Mouse (Mus musculus) C2C12 (cell line): ENCODE measurements around the gene Stk16. TPM values are rescaled to one million over a fixed set of nuclear protein-coding genes. Genes with fewer than 3 reads are reported as not detected.
A peak's percentile ranks its signal among the peaks of the same experiment; 100 is the strongest.

Experiments
- H3K27me3 ChIP-seq: one replicate; pipeline ENCODE4 v1.6.1; 2011; ENCODE audit not compliant: control insufficient read depth, insufficient read depth, insufficient read length
- H3K36me3 ChIP-seq: one replicate; pipeline ENCODE4 v1.6.1; 2011; ENCODE audit not compliant: control insufficient read depth, insufficient read depth
- H3K4me3 ChIP-seq: one replicate; pipeline ENCODE4 v1.5.1; 2011; ENCODE audit warnings: mild to moderate bottlenecking, control low read depth; ENCODE audit not compliant: poor library complexity, insufficient read depth, severe bottlenecking
- H3K79me2 ChIP-seq: one replicate; pipeline ENCODE4 v1.6.1; 2011; ENCODE audit not compliant: control insufficient read depth, insufficient read depth
- H3K79me3 ChIP-seq: one replicate; pipeline ENCODE4 v1.6.1; 2011; ENCODE audit warnings: low read depth, control low read depth
- H3ac ChIP-seq: one replicate; pipeline ENCODE3; 2011; ENCODE audit warnings: low read depth; ENCODE audit not compliant: control insufficient read depth, insufficient read length
- CEBPB ChIP-seq: IDR thresholded peaks from one replicate; pipeline ENCODE4 v1.6.1; 2011; ENCODE audit warnings: low read depth, mild to moderate bottlenecking, control low read depth, moderate library complexity
- CTCF ChIP-seq: IDR thresholded peaks from one replicate; pipeline ENCODE4 v1.5.1; 2011; ENCODE audit not compliant: control insufficient read depth, insufficient read depth, insufficient read length
- FOSL1 ChIP-seq: IDR thresholded peaks from one replicate; pipeline ENCODE4 v1.8.0; 2011; ENCODE audit warnings: mild to moderate bottlenecking, low read length; ENCODE audit not compliant: poor library complexity, insufficient read depth, severe bottlenecking
- MAX ChIP-seq: IDR thresholded peaks from one replicate; pipeline ENCODE4 v1.6.1; 2011; ENCODE audit warnings: mild to moderate bottlenecking, control low read depth
- MYOD1 ChIP-seq: IDR thresholded peaks from one replicate; pipeline ENCODE4 v1.6.1; 2011; ENCODE audit warnings: low read depth; ENCODE audit not compliant: control insufficient read depth, insufficient read length
- MYOG ChIP-seq: IDR thresholded peaks from one replicate; pipeline ENCODE4 v1.6.1; 2011; ENCODE audit not compliant: control insufficient read depth, insufficient read length; ENCODE audit errors: extremely low read depth
- USF1 ChIP-seq: IDR thresholded peaks from one replicate; pipeline ENCODE4 v1.6.1; 2011; ENCODE audit warnings: low read depth, mild to moderate bottlenecking, control low read depth, moderate library complexity
- polyA plus RNA-seq: library from polyadenylated mRNA; unstranded; fragments of >200 nt; fragmentation: generic; extraction: Trizol; gene quantifications from one replicate; pipeline ENCODE4 v1.2.1, GENCODE M21; 2012; ENCODE audit warnings: missing spikeins

The Stk16 gene
- polyA plus RNA-seq, 1 experiment, result 110 TPM

- Histone ChIP-seq H3K79me2 (no peaks in the 10 kb centered on the region), H3K27me3 (no peaks in the 10 kb centered on the region), H3K79me3 (no peaks in the 10 kb centered on the region), H3ac (no peak overlapping the region), H3K4me3 (no peak overlapping the region), H3K36me3 (no peaks in the 10 kb centered on the region)
- TF ChIP-seq MAX (no peak), MYOG (no peak), CTCF (no peak), USF1 (no peak), CEBPB (no peak), MYOD1 (no peak), FOSL1 (no peak)
Measured at GRCm38 (mm10) chr1:75253029-75253428, 42.4 kb downstream of the Stk16 start.

GRCm38 (mm10) chr1:75253849-75254624 lies 43.4 kb downstream of the Stk16 start:
- no peaks in the 10 kb centered on the region for H3K79me3 ChIP-seq
- no peak overlapping the region for H3ac ChIP-seq
- no peaks in the 10 kb centered on the region for H3K79me2 ChIP-seq
- no peaks in the 10 kb centered on the region for H3K36me3 ChIP-seq
- TF ChIP-seq CEBPB (no peak), CTCF (peak; percentile 69)
- no peak overlapping the region for H3K4me3 ChIP-seq
- no peaks in the 10 kb centered on the region for H3K27me3 ChIP-seq

- Histone ChIP-seq H3ac (no peak overlapping the region), H3K79me3 (no peaks in the 10 kb centered on the region), H3K36me3 (no peaks in the 10 kb centered on the region), H3K4me3 (no peak overlapping the region), H3K79me2 (no peaks in the 10 kb centered on the region), H3K27me3 (no peaks in the 10 kb centered on the region)
- TF ChIP-seq MYOD1 (no peak), CTCF (no peak), MYOG (no peak), USF1 (no peak), FOSL1 (no peak), MAX (no peak), CEBPB (no peak)
Measured at GRCm38 (mm10) chr1:75254625-75255013, 44.0 kb downstream of the Stk16 start.

- Histone ChIP-seq H3K4me3 (no peak overlapping the region), H3ac (no peak overlapping the region), H3K27me3 (no peaks in the 10 kb centered on the region), H3K79me2 (no peaks in the 10 kb centered on the region), H3K79me3 (no peaks in the 10 kb centered on the region), H3K36me3 (no peaks in the 10 kb centered on the region)
- TF ChIP-seq MYOD1 (no peak), FOSL1 (no peak), MAX (no peak), CTCF (no peak), MYOG (no peak), CEBPB (no peak), USF1 (no peak)
Measured at GRCm38 (mm10) chr1:75255516-75256046, 44.9 kb downstream of the Stk16 start.

DNA sequence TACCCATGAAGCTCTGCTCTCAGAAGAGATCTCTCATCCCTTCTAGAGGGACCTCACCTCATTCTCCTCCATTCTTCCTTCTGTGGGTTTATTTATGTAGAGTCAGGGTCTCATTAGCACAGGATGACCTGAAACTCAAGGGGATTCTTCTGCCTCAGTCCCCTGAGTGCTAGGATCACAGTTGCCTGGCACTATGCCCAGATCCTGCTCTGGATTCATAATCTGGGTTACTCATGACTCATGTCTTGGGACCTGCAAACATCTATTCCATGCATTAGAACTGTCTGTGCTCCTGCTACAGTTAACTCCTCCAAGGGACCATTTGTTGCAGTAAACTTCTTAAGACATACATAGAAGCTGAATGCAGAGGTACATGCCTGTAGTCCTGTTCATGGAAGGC lies 50.6 kb downstream of the Stk16 start:
- no peak overlapping the region for H3ac ChIP-seq
- H3K4me3 ChIP-seq, result no peak overlapping the region
- H3K36me3 ChIP-seq, result no peaks in the 10 kb centered on the region
- no peaks in the 10 kb centered on the region for H3K79me2 ChIP-seq
- no peak for TF ChIP-seq USF1
- TF ChIP-seq FOSL1, result no peak
- TF ChIP-seq CEBPB, result no peak
- no peak for TF ChIP-seq CTCF
- no peak for TF ChIP-seq MYOG
- TF ChIP-seq MAX, result no peak
- no peak for TF ChIP-seq MYOD1
- no peaks in the 10 kb centered on the region for H3K27me3 ChIP-seq
- H3K79me3 ChIP-seq, result no peaks in the 10 kb centered on the region
